Mouse (Mus musculus): Measurements from ENCODE around the gene Lrrc4. TPM values are rescaled to one million over a fixed set of nuclear protein-coding genes. Genes with fewer than 3 reads are reported as not detected.

The Lrrc4 gene
- polyA plus RNA-seq, 2 experiments = 0.61 to 0.99 TPM

- H3K27ac ChIP-seq (replicated peaks; ENCODE audit: low read depth, low read length) = no peak overlapping the region
- 44% methylated on average over 6 of the region's 6 CpGs for WGBS
- DNase-seq (ENCODE audit: low spot score) = no peak
Measured at GRCm38 (mm10) chr6:28704612-28705011, 126.9 kb downstream of the Lrrc4 start.

GRCm38 (mm10) chr6:28697214-28697613 lies 134.3 kb downstream of the Lrrc4 start:
- DNase-seq (ENCODE audit: low spot score) (no peak), ATAC-seq (ENCODE audit: low FRiP score, low read depth) (no peak)
- Histone ChIP-seq H3K9ac (ENCODE audit: low read depth, low read length, severe bottlenecking) (no peak overlapping the region), H3K9me3 (ENCODE audit: control insufficient read depth, low read length) (no peaks in the 10 kb centered on the region), H3K4me2 (replicated peaks; ENCODE audit: low read depth, low read length, severe bottlenecking) (no peak overlapping the region), H3K27me3 (ENCODE audit: control insufficient read depth, insufficient read depth, low read length) (no peaks in the 10 kb centered on the region), H3K36me3 (ENCODE audit: control insufficient read depth, insufficient read depth, low read length) (0 out of 2 replicates have a peak, but pooled peaks cover 11% of the 10 kb centered on the region), H3K4me3 (replicated peaks; ENCODE audit: low read length) (no peak overlapping the region), H3K4me1 (ENCODE audit: control insufficient read depth, insufficient read depth, low read length) (no peaks in the 10 kb centered on the region; the same call in 1 of the 2 replicates), H3K27ac (replicated peaks; ENCODE audit: low read depth, low read length) (no peak overlapping the region)
- no peak for TF ChIP-seq POLR2A (IDR thresholded peaks at IDR 0.05; ENCODE audit: borderline replicate concordance, extremely low read depth, insufficient read depth, insufficient read length)
- 86% methylated on average over 3 of the region's 3 CpGs for WGBS

More at GRCm38 (mm10) chr6:28704612-28705011, 126.9 kb downstream of the Lrrc4 start:
- TF ChIP-seq POLR2A (IDR thresholded peaks at IDR 0.05; ENCODE audit: borderline replicate concordance, extremely low read depth, insufficient read depth, insufficient read length) = no peak
- H3K4me2 ChIP-seq (replicated peaks; ENCODE audit: low read depth, low read length, severe bottlenecking) = no peak overlapping the region
- H3K36me3 ChIP-seq (ENCODE audit: control insufficient read depth, insufficient read depth, low read length) = peaks cover 28% of the 10 kb centered on the region
- no peaks in the 10 kb centered on the region for H3K27me3 ChIP-seq (ENCODE audit: control insufficient read depth, insufficient read depth, low read length)
- no peaks in the 10 kb centered on the region for H3K9me3 ChIP-seq (ENCODE audit: control insufficient read depth, low read length)
- H3K4me1 ChIP-seq (ENCODE audit: control insufficient read depth, insufficient read depth, low read length) = peaks cover 11% of the 10 kb centered on the region
- ATAC-seq (ENCODE audit: low FRiP score, low read depth) = no peak
- H3K9ac ChIP-seq (ENCODE audit: low read depth, low read length, severe bottlenecking) = no peak overlapping the region
- no peak overlapping the region for H3K4me3 ChIP-seq (replicated peaks; ENCODE audit: low read length)

DNA sequence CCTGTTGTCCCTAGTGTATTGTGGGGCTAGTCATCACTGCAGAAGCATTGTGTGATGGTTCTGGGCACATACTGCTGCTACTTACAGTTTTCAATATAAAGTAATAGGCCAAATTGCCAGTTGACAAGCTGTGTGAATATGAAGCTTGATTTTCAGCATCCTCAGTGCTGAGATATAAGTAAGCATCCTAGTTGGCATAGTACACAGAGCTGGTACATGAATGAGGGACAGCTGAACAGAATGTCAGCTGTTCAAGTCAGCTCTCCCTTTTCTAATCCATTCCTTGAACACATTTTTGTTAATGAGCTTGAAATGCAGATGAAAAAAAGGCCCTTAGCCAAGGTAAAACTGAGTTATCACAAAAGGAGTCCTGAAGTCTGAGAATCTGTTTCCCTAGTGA lies 138.9 kb downstream of the Lrrc4 start:
- TF ChIP-seq POLR2A (IDR thresholded peaks at IDR 0.05; ENCODE audit: borderline replicate concordance, extremely low read depth, insufficient read depth, insufficient read length) = no peak
- H3K9ac ChIP-seq (ENCODE audit: low read depth, low read length, severe bottlenecking) = no peak overlapping the region
- H3K4me3 ChIP-seq (replicated peaks; ENCODE audit: low read length) = no peak overlapping the region
- H3K4me2 ChIP-seq (replicated peaks; ENCODE audit: low read depth, low read length, severe bottlenecking) = no peak overlapping the region
- H3K9me3 ChIP-seq (ENCODE audit: control insufficient read depth, low read length) = no peaks in the 10 kb centered on the region
- H3K4me1 ChIP-seq (ENCODE audit: control insufficient read depth, insufficient read depth, low read length) = no peaks in the 10 kb centered on the region
- no peak for ATAC-seq (ENCODE audit: low FRiP score, low read depth)
- no peak for DNase-seq (ENCODE audit: low spot score)
- no peaks in the 10 kb centered on the region for H3K27me3 ChIP-seq (ENCODE audit: control insufficient read depth, insufficient read depth, low read length)
- H3K36me3 ChIP-seq (ENCODE audit: control insufficient read depth, insufficient read depth, low read length) = 0 out of 2 replicates have a peak, but pooled peaks cover 2% of the 10 kb centered on the region
- no peak overlapping the region for H3K27ac ChIP-seq (replicated peaks; ENCODE audit: low read depth, low read length)

DNA sequence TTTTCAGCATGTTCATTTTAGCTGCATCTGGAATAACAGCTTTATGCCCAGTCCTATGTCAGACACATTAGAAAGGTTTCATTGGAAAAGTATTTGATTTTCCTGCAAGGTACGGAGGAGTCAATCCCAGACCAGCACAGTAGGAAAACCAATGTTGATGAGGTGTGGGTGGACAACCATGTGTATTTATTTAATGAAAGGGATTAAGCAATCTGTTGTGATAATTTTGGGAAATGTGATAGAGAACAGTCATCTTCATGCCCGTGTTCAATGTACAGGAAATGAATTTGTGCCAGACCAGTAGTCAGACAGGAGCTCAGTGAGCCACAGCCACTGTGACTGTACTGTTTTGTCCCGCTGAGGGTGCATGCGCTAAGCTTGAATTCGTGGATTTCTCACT lies 143.8 kb downstream of the Lrrc4 start:
- H3K9ac ChIP-seq (ENCODE audit: low read depth, low read length, severe bottlenecking) = no peak overlapping the region
- no peaks in the 10 kb centered on the region for H3K27me3 ChIP-seq (ENCODE audit: control insufficient read depth, insufficient read depth, low read length)
- no peak overlapping the region for H3K27ac ChIP-seq (replicated peaks; ENCODE audit: low read depth, low read length)
- H3K4me1 ChIP-seq (ENCODE audit: control insufficient read depth, insufficient read depth, low read length) = no peaks in the 10 kb centered on the region
- H3K4me3 ChIP-seq (replicated peaks; ENCODE audit: low read length) = no peak overlapping the region
- DNase-seq (ENCODE audit: low spot score) (no peak), ATAC-seq (ENCODE audit: low FRiP score, low read depth) (no peak)
- no peak for TF ChIP-seq POLR2A (IDR thresholded peaks at IDR 0.05; ENCODE audit: borderline replicate concordance, extremely low read depth, insufficient read depth, insufficient read length)
- no peaks in the 10 kb centered on the region for H3K36me3 ChIP-seq (ENCODE audit: control insufficient read depth, insufficient read depth, low read length)
- no peak overlapping the region for H3K4me2 ChIP-seq (replicated peaks; ENCODE audit: low read depth, low read length, severe bottlenecking)
- H3K9me3 ChIP-seq (ENCODE audit: control insufficient read depth, low read length) = no peaks in the 10 kb centered on the region
- 80% methylated on average over 5 of the region's 5 CpGs for WGBS

DNA sequence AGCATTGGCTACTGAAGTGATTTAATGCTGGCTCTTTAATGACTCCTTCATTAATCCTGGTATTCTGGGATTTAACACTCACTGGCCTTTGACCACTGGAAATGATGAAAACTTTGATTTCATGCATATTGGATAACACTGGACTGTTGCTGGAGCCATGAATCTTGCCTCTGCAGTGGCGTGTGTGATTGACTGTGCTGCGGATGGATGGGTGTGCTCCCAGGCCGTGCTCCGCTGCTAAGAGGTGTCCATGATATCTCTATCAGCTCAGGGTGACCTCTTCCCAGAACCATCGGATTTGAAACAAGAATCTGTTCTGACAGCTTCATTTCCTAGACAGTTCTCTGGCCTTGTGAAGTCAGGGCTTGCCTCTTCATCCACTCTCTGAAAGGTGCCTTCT lies 145.8 kb downstream of the Lrrc4 start:
- Histone ChIP-seq H3K4me1 (ENCODE audit: control insufficient read depth, insufficient read depth, low read length) (no peaks in the 10 kb centered on the region), H3K4me2 (replicated peaks; ENCODE audit: low read depth, low read length, severe bottlenecking) (no peak overlapping the region), H3K9me3 (ENCODE audit: control insufficient read depth, low read length) (no peaks in the 10 kb centered on the region), H3K9ac (ENCODE audit: low read depth, low read length, severe bottlenecking) (no peak overlapping the region), H3K4me3 (replicated peaks; ENCODE audit: low read length) (no peak overlapping the region), H3K36me3 (ENCODE audit: control insufficient read depth, insufficient read depth, low read length) (no peaks in the 10 kb centered on the region), H3K27me3 (ENCODE audit: control insufficient read depth, insufficient read depth, low read length) (no peaks in the 10 kb centered on the region), H3K27ac (replicated peaks; ENCODE audit: low read depth, low read length) (no peak overlapping the region)
- no peak for TF ChIP-seq POLR2A (IDR thresholded peaks at IDR 0.05; ENCODE audit: borderline replicate concordance, extremely low read depth, insufficient read depth, insufficient read length)
- WGBS = 71% methylated on average over 5 of the region's 5 CpGs
- no peak for DNase-seq (ENCODE audit: low spot score)
- ATAC-seq (ENCODE audit: low FRiP score, low read depth) = no peak

DNA sequence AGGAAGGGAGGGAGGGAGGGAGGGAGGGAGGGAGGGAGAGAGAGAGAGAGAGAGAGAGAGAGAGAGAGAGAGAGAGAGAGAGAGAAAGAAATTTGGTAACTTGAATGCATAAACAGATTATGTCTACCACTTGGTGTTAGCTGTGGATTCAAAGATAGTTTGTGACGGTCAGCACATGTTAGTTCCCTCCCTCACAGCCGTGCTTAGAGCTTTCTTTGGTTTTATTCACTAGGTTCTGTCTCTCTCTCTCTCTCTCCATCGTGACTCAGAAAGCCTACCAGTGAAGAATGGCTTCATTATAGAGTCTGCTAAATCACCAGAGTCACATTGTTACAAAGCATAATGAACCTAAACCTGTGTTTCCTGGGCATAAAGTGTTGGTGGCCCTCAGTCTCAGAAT lies 146.5 kb downstream of the Lrrc4 start:
- Histone ChIP-seq H3K27ac (replicated peaks; ENCODE audit: low read depth, low read length) (no peak overlapping the region), H3K4me2 (replicated peaks; ENCODE audit: low read depth, low read length, severe bottlenecking) (no peak overlapping the region), H3K27me3 (ENCODE audit: control insufficient read depth, insufficient read depth, low read length) (no peaks in the 10 kb centered on the region), H3K36me3 (ENCODE audit: control insufficient read depth, insufficient read depth, low read length) (no peaks in the 10 kb centered on the region), H3K4me1 (ENCODE audit: control insufficient read depth, insufficient read depth, low read length) (no peaks in the 10 kb centered on the region), H3K9ac (ENCODE audit: low read depth, low read length, severe bottlenecking) (no peak overlapping the region), H3K4me3 (replicated peaks; ENCODE audit: low read length) (no peak overlapping the region), H3K9me3 (ENCODE audit: control insufficient read depth, low read length) (no peaks in the 10 kb centered on the region)
- TF ChIP-seq POLR2A (IDR thresholded peaks at IDR 0.05; ENCODE audit: borderline replicate concordance, extremely low read depth, insufficient read depth, insufficient read length) = no peak
- 59% methylated on average over 3 of the region's 3 CpGs for WGBS
- DNase-seq (ENCODE audit: low spot score) (no peak), ATAC-seq (ENCODE audit: low FRiP score, low read depth) (no peak)

All from limb, embryonic 14.5 days (tissue).